Mouse (Mus musculus) liver, embryonic 14.5 days (tissue): ENCODE data around the gene Npas4.

Experiments
- CTCF ChIP-seq: IDR thresholded peaks from 2 replicates; pipeline ENCODE4 v1.5.1; 2016; ENCODE audit warnings: antibody characterized with exemption, low read depth, control low read depth
- EP300 ChIP-seq: IDR thresholded peaks from 2 replicates; pipeline ENCODE4 v1.6.1; 2016; ENCODE audit warnings: antibody characterized with exemption, low read depth

GRCm38 (mm10) chr19:5021416-5021815 is 31.3 kb upstream of the Npas4 start:
- TF ChIP-seq EP300 (no peak), CTCF (no peak)
